Mouse (Mus musculus): Measurements from ENCODE around the gene Minpp1.

The Minpp1 gene

DNA sequence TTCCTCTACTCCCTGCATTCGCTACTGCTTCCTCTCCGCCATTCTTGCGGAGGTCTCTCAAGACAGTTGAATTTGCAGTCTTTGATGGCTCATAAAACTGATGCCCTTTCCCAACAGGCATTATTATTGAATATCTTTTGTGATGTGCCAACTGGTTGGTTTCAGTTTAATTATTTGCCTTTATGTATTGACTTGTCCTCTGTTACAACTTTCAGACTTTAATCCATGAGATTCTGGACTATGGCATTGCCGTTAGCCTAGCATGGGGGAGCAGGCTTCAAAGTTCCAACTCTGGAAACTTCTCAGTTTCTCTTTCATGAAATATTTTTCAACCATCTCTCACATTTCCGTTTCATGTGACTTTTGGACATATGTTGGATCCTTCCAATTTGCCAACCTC lies 41.6 kb downstream of the Minpp1 start:
- no peak for DNase-seq (ENCODE audit: low spot score in 2 of 2)

GRCm38 (mm10) chr19:32528723-32529122 lies 43.2 kb downstream of the Minpp1 start:
- DNase-seq (ENCODE audit: low spot score in 2 of 2), result no peak

GRCm38 (mm10) chr19:32529252-32529942 lies 43.8 kb downstream of the Minpp1 start:
- DNase-seq (ENCODE audit: low spot score in 2 of 2), result no peak

DNA sequence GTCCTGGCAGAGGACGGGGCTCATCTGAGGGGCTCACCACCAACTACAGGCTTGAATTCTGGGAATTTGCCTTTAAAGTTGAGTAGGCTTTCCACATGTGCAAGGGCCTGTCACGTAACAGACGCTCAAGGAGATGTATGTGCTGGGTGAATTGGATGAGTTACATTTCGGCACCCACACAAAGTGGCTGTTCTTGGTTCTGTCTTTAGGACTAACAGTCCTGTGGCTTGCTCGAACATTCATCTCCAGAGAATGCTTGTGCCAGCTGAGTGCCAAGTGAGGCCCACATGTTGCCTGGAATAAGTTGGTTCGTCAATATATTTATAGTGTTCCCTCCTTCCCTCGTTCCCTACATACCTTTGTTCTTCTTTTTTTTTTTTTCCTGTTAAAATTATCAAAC lies 44.7 kb downstream of the Minpp1 start:
- no peak for DNase-seq (ENCODE audit: low spot score in 2 of 2)

GRCm38 (mm10) chr19:32532331-32532730 lies 46.8 kb downstream of the Minpp1 start:
- no peak for DNase-seq (ENCODE audit: low spot score in 2 of 2)

DNA sequence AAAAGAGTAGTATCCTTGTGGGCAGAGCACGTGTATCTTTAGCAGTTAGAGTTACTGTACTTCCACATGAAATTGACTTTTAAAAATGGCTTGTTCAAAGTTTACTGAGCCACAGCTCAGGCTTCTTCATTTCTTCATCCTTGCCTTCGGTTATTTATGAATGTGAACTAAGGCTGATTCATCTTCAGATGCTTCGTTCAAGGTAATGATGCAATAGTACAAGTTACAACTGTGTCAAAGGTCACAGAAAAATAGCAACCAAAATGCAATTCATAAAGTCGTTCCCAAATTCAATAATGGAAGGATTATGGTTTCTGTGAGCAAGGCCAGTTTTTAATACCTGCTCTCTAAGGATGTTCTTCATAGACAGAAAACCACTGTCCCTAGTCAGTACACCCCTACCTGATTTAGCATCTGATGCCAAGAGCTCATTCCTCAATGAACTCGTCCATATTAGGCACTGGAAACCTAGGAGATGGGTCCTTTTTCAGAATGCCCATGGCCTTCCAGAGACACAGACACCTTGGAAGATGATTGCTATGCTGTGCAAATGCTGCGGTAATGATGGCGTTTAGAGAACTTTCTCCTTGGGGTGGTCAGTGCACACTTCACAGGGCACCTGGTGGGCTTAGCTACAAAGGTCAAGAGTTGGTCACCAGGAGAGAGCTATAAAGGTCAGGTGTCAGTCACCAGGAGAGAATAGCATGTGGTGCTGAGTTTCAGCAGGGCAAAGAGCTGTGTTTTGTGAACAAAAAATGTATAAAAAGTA lies 47.4 kb downstream of the Minpp1 start:
- no peak for DNase-seq (ENCODE audit: low spot score in 2 of 2)

GRCm38 (mm10) chr19:32534887-32535286 lies 49.3 kb downstream of the Minpp1 start:
- DNase-seq (ENCODE audit: low spot score in 2 of 2), result no peak

GRCm38 (mm10) chr19:32542784-32543490 lies 57.4 kb downstream of the Minpp1 start:
- DNase-seq (ENCODE audit: low spot score in 2 of 2), result no peak

DNA sequence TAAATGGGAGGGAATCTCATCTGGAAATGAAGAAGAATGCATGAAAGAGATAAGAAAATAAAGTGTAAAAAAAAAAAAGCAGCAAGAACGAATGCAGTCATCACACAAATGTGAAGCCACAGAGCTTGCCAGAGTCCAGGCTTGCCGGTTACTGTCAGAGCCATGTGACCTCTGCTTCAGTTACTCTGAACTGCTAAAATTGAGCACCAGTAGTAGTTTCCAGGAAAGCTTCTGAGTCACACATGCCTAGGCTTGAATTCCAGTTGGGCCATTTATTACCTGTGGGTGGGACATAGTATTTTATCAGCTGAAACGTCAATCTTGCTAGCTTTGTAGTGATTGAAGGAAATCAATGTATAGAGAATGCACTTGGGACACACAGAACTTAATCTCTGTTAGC lies 61.8 kb downstream of the Minpp1 start:
- DNase-seq (ENCODE audit: low spot score in 2 of 2), result no peak

DNA sequence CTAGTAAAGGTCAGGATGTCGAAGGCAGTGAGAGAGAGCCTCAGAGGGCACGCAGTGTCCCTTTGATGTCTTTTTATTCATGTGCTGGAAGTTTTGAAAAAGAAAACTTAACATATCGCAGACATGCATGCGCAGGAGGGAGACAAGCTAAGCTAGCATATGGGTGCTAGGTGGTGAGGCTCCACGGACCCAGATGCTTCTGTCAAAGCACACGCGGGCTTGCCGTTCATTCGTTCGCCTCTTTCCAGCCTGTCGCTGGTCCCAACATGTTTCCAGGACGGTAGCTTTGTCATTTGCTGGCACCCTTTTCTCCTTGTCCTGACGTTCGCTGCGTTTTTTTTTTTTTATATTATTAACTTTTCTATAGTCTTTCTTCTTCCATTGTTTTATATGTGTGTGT lies 62.6 kb downstream of the Minpp1 start:
- DNase-seq (ENCODE audit: low spot score in 2 of 2), result no peak

DNA sequence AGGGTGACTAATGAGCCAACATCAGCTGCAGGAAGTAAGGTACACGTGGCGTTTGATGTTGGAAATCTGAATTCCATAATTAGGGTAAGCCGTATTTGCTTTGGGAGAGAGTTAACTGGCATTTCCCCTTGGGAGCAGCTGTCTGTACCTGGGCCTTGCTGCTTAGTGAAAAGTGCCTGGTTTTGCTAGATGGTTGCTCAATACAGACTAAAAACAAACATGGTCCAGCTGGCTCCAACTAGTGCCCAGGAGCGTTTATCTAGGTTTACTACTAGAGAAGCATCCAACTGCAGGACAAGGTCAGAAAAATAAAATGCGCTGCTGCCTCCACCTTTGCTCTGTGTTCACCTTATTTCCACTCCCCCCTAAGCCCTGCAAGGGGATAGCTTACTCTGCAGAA lies 64.9 kb downstream of the Minpp1 start:
- DNase-seq (ENCODE audit: low spot score in 2 of 2), result no peak

DNA sequence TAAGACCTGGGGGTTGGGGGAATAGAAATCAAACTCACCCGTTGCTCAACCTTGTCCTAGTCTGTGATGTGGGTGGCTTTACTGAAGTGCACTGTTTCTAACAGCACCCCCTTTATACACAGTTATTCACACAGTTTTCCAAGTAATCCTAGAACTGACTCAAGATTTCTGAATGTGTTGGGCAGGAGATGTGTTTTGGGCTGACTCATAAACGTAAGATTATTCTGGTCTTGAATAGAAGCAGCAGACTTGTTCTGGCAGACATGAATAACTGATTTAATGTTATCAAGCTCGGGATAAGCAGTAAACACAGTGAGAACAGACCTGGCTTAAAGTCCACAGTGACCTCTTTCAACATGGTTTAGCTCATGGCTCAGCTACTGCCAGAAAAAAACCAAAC lies 65.9 kb downstream of the Minpp1 start:
- DNase-seq (ENCODE audit: low spot score in 2 of 2), result no peak

- no peak for DNase-seq (ENCODE audit: low spot score in 2 of 2)
Observed at GRCm38 (mm10) chr19:32552106-32552505, 66.5 kb downstream of the Minpp1 start.

DNA sequence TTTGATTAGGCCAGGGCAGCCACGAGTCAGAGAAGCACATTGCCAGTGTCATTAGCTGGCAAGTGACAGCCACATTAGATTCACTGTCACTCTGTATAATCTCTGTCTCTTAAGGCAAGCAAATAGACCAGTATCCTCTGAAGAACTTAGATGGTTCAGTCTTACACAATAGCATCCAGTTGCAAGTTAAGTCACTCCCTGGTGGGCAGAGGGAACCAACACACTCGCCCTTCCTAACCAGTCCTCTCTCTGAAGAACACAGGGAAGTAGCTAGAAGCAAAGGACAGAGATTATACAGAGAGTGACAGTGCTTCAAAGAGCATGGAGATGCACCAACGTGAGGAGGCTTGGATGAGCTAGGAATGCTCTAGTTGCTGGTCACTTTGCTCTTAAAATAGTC lies 67.7 kb downstream of the Minpp1 start:
- DNase-seq (ENCODE audit: low spot score in 2 of 2), result no peak

GRCm38 (mm10) chr19:32555257-32555656 lies 69.7 kb downstream of the Minpp1 start:
- no peak for DNase-seq (ENCODE audit: low spot score in 2 of 2)
